Mouse (Mus musculus) MEL (cell line): ENCODE measurements around the gene Slc25a47.

Experiments used
- CTCF ChIP-seq, 3 experiments: IDR thresholded peaks in 2 of 3; conservative IDR thresholded peaks in 1 of 3; 2 replicates each; pipeline ENCODE4 v1.5.1; 2011 to 2012; ENCODE audit warnings: low read length in 3 of 3, low read depth in 2 of 3, mild to moderate bottlenecking in 2 of 3, improper control_type of control experiment in 1 of 3, inconsistent platforms in 1 of 3, mixed read lengths in 1 of 3, moderate library complexity in 1 of 3; ENCODE audit not compliant: control insufficient read depth in 1 of 3, insufficient read depth in 1 of 3, poor library complexity in 1 of 3, severe bottlenecking in 1 of 3
- EP300 ChIP-seq, 2 experiments: IDR thresholded peaks; 2 replicates each; pipeline ENCODE4 v1.6.1; 2011; ENCODE audit warnings: improper control_type of control experiment in 2 of 2, low read length in 2 of 2, low read depth in 1 of 2, mild to moderate bottlenecking in 1 of 2
- MXI1 ChIP-seq: IDR thresholded peaks from 2 replicates; pipeline ENCODE4 v1.6.1; 2011; ENCODE audit warnings: mild to moderate bottlenecking, low read depth, low read length, improper control_type of control experiment
- MYB ChIP-seq: IDR thresholded peaks from 2 replicates; pipeline ENCODE4 v1.6.1; 2011; ENCODE audit warnings: mild to moderate bottlenecking, low read depth, low read length, improper control_type of control experiment
- NELFE ChIP-seq: IDR thresholded peaks from 2 replicates; pipeline ENCODE4 v1.6.1; 2011; ENCODE audit warnings: low read depth, low read length, improper control_type of control experiment
- POLR2A ChIP-seq, 2 experiments: IDR thresholded peaks; 2 replicates each; pipeline ENCODE4 v1.6.1; 2011 to 2012; ENCODE audit warnings: low read length in 2 of 2, mild to moderate bottlenecking in 2 of 2, control low read depth in 1 of 2, improper control_type of control experiment in 1 of 2, low read depth in 1 of 2, moderate library complexity in 1 of 2; ENCODE audit not compliant: control insufficient read depth in 1 of 2, insufficient read depth in 1 of 2, poor library complexity in 1 of 2
- RAD21 ChIP-seq: IDR thresholded peaks from 2 replicates; pipeline ENCODE4 v1.6.1; 2011; ENCODE audit warnings: mild to moderate bottlenecking, low read depth, low read length, improper control_type of control experiment
- SIN3A ChIP-seq: IDR thresholded peaks from 2 replicates; pipeline ENCODE4 v1.6.1; 2012; ENCODE audit warnings: low read length, improper control_type of control experiment, inconsistent platforms

GRCm38 (mm10) chr12:108855081-108855480 lies 19.2 kb downstream of the Slc25a47 start:
- no peak for TF ChIP-seq EP300 (IDR thresholded peaks at IDR 0.05; ENCODE audit: low read depth in 1 of 2, low read length in 2 of 2)
- TF ChIP-seq CTCF (IDR thresholded peaks at IDR 0.05 in 2 of 3, conservative IDR thresholded peaks at IDR 0.05 in 1 of 3; ENCODE audit: control insufficient read depth in 1 of 3, insufficient read depth in 1 of 3, low read depth in 2 of 3, low read length in 3 of 3, poor library complexity in 1 of 3, severe bottlenecking in 1 of 3), result no peak
- no peak for TF ChIP-seq POLR2A (IDR thresholded peaks at IDR 0.05; ENCODE audit: control insufficient read depth in 1 of 2, insufficient read depth in 1 of 2, low read depth in 1 of 2, low read length in 2 of 2, poor library complexity in 1 of 2)
- TF ChIP-seq MXI1, result no peak
- TF ChIP-seq RAD21, result no peak
- no peak for TF ChIP-seq SIN3A
- no peak for TF ChIP-seq NELFE
- no peak for TF ChIP-seq MYB
